Mouse (Mus musculus) B cell, adult (primary cell): Measurements from ENCODE around the gene Tox3. TPM values are rescaled to one million over a fixed set of nuclear protein-coding genes. Genes with fewer than 3 reads are reported as not detected.

Source experiments
- total RNA-seq: library from RNA; stranded (reverse); gene quantifications from 4 replicates; pipeline ENCODE4 v1.2.4, GENCODE M21; 2023; ENCODE audit not compliant: inconsistent age

Tox3 gene
- 0.54 TPM in 1 of 4 replicates, not detected in the others for total RNA-seq

GRCm38 (mm10) chr8:90348178-90348925, at the start of gene Tox3:
Gene Tox3 (minus strand): TSS chr8:90348343.

